Mouse (Mus musculus): Measurements from ENCODE around the gene Gpr135.

DNA sequence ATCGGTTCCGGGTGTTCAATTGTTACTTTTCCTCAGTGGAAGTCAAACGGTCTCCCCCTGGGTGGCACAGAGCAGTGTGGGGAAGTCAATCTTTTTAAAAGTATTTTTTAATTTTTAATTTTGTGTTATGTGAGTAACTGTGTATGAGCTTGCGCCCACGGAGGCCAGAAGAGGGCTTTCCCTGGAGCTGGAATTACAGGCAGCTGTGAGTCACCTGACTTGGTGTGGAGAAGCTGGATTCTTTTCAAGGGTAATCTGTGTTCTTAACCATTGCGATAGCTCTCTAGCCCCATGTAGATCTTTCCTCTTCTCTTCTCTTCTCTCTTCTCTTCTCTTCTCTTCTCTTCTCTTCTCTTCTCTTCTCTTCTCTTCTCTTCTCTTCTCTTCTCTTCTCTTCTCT, 44.2 kb upstream of the Gpr135 start:
- TF ChIP-seq EP300 (optimal IDR thresholded peaks at IDR 0.05) (no peak), CTCF (IDR thresholded peaks at IDR 0.05; ENCODE audit: low read depth) (no peak)

Measured in stomach, postnatal 0 days (tissue).